Mouse (Mus musculus): Measurements from ENCODE around the gene Slc39a10. TPM values are rescaled to one million over a fixed set of nuclear protein-coding genes. Genes with fewer than 3 reads are reported as not detected.
A peak's percentile ranks its signal among the peaks of the same experiment; 100 is the strongest.

Gene Slc39a10
- polyA plus RNA-seq, 1 experiment: not detected

- Histone ChIP-seq H3K27ac (ENCODE audit: insufficient read depth, low read depth, low read length) (peak overlapping the region; percentile 94), H3K4me3 (ENCODE audit: insufficient read depth, low read depth, low read length) (peak overlapping the region; percentile 57), H3K4me1 (ENCODE audit: control insufficient read depth, insufficient read depth, low read length) (no peaks in the 10 kb centered on the region)
- WGBS: 12% methylated on average over 18 of the region's 18 CpGs
- TF ChIP-seq CTCF (IDR thresholded peaks at IDR 0.05; ENCODE audit: insufficient read depth, low read depth, low read length) (no peak), POLR2A (IDR thresholded peaks at IDR 0.05; ENCODE audit: insufficient read depth, low read depth, low read length) (no peak)
These were observed 38.4 kb downstream of the Slc39a10 start for GRCm38 (mm10) chr1:46854036-46854900.

GRCm38 (mm10) chr1:46853317-46854035 is 39.2 kb downstream of the Slc39a10 start:
- Histone ChIP-seq H3K4me3 (ENCODE audit: insufficient read depth, low read depth, low read length) (peak overlapping the region; percentile 83), H3K27ac (ENCODE audit: insufficient read depth, low read depth, low read length) (peak overlapping the region; percentile 94), H3K4me1 (ENCODE audit: control insufficient read depth, insufficient read depth, low read length) (no peaks in the 10 kb centered on the region)
- under 1% methylated on average over 86 of the region's 86 CpGs for WGBS
- no peak for TF ChIP-seq CTCF (IDR thresholded peaks at IDR 0.05; ENCODE audit: insufficient read depth, low read depth, low read length)
- peak; percentile 98 for TF ChIP-seq POLR2A (IDR thresholded peaks at IDR 0.05; ENCODE audit: insufficient read depth, low read depth, low read length)

GRCm38 (mm10) chr1:46852600-46853272 is 39.9 kb downstream of the Slc39a10 start:
- Histone ChIP-seq H3K4me1 (ENCODE audit: control insufficient read depth, insufficient read depth, low read length) (no peaks in the 10 kb centered on the region), H3K4me3 (ENCODE audit: insufficient read depth, low read depth, low read length) (peak overlapping the region; percentile 83), H3K27ac (ENCODE audit: insufficient read depth, low read depth, low read length) (peak overlapping the region; percentile 81)
- no peak for TF ChIP-seq POLR2A (IDR thresholded peaks at IDR 0.05; ENCODE audit: insufficient read depth, low read depth, low read length)
- TF ChIP-seq CTCF (IDR thresholded peaks at IDR 0.05; ENCODE audit: insufficient read depth, low read depth, low read length): no peak
- WGBS: under 1% methylated on average over 75 of the region's 75 CpGs

DNA sequence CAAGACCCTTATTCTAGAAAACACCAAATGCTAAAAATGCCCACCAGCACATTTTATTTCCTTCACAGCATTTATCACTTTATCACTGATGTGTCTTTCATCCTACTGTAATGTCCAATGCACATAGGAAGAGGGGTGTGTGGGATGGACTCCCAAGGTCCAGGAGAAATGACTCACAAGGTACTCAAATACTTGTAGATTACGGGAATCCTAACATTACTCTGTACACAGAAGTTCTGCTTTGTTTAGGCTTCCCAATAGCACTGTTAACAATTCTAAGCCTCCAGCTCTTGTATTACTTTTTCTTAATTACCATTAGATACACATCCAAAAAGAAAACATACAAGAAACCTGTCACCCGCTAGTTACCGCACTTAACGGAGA is 40.4 kb downstream of the Slc39a10 start:
- H3K4me1 ChIP-seq (ENCODE audit: control insufficient read depth, insufficient read depth, low read length): no peaks in the 10 kb centered on the region
- 4% methylated on average over 4 of the region's 4 CpGs for WGBS
- no peak for TF ChIP-seq POLR2A (IDR thresholded peaks at IDR 0.05; ENCODE audit: insufficient read depth, low read depth, low read length)
- TF ChIP-seq CTCF (IDR thresholded peaks at IDR 0.05; ENCODE audit: insufficient read depth, low read depth, low read length): no peak
- H3K4me3 ChIP-seq (ENCODE audit: insufficient read depth, low read depth, low read length): peak overlapping the region; percentile 83
- H3K27ac ChIP-seq (ENCODE audit: insufficient read depth, low read depth, low read length): peak overlapping the region; percentile 81; the same call in 1 of the 2 replicates

DNA sequence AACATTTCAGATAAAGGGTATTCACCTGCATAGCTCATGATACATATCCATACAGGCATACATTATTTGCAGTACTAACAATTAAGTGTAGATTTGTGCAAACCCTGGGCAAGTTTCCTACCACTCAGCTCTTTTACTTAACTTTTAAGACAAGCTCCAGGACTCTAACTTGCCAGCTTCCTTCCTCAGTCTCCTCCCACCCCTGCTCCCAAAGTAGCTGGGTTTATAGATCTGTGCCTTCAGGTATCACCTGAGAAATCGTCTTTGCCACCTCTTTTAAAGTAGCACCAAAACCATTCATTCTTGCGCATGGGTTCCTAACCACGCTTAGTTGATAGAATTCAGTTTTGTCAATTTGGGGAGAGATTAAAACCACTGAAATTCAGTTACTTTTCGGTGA is 41.1 kb downstream of the Slc39a10 start:
- no peak overlapping the region for H3K27ac ChIP-seq (ENCODE audit: insufficient read depth, low read depth, low read length)
- 56% methylated on average over 4 of the region's 4 CpGs for WGBS
- H3K4me3 ChIP-seq (ENCODE audit: insufficient read depth, low read depth, low read length): no peak overlapping the region
- no peaks in the 10 kb centered on the region for H3K4me1 ChIP-seq (ENCODE audit: control insufficient read depth, insufficient read depth, low read length)
- no peak for TF ChIP-seq CTCF (IDR thresholded peaks at IDR 0.05; ENCODE audit: insufficient read depth, low read depth, low read length)
- TF ChIP-seq POLR2A (IDR thresholded peaks at IDR 0.05; ENCODE audit: insufficient read depth, low read depth, low read length): no peak

DNA sequence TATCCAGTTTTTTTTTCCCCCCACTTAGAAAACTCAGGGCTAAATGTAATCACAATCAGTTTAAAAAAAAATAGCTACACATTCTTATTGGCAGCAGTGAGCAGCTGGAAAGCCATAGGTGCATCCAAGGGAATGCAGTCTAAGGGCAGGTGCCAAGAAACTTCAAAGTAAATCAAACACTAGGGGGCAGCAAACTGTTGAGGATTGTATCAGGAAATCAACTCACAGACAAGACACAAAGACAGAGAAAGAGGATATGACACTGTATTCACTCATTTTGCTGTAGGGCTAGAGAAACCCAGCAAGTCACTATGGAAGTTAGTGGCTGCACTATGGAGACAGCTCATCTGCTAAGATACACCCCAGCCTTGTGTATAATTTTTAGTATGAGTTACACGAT is 42.9 kb downstream of the Slc39a10 start:
- no peaks in the 10 kb centered on the region for H3K4me1 ChIP-seq (ENCODE audit: control insufficient read depth, insufficient read depth, low read length)
- TF ChIP-seq CTCF (IDR thresholded peaks at IDR 0.05; ENCODE audit: insufficient read depth, low read depth, low read length): no peak
- no peak for TF ChIP-seq POLR2A (IDR thresholded peaks at IDR 0.05; ENCODE audit: insufficient read depth, low read depth, low read length)
- H3K4me3 ChIP-seq (ENCODE audit: insufficient read depth, low read depth, low read length): no peak overlapping the region
- 44% methylated on average over 1 of the region's 1 CpGs for WGBS
- H3K27ac ChIP-seq (ENCODE audit: insufficient read depth, low read depth, low read length): no peak overlapping the region

- 53% methylated on average over 5 of the region's 5 CpGs for WGBS
- TF ChIP-seq CTCF (IDR thresholded peaks at IDR 0.05; ENCODE audit: insufficient read depth, low read depth, low read length): no peak
- TF ChIP-seq POLR2A (IDR thresholded peaks at IDR 0.05; ENCODE audit: insufficient read depth, low read depth, low read length): no peak
- peaks cover 3% of the 10 kb centered on the region; the same call in 1 of the 2 replicates for H3K4me1 ChIP-seq (ENCODE audit: control insufficient read depth, insufficient read depth, low read length)
- H3K4me3 ChIP-seq (ENCODE audit: insufficient read depth, low read depth, low read length): no peak overlapping the region
- H3K27ac ChIP-seq (ENCODE audit: insufficient read depth, low read depth, low read length): no peak overlapping the region
These were observed 47.4 kb downstream of the Slc39a10 start for GRCm38 (mm10) chr1:46845221-46845620.

- no peak for TF ChIP-seq POLR2A (IDR thresholded peaks at IDR 0.05; ENCODE audit: insufficient read depth, low read depth, low read length)
- TF ChIP-seq CTCF (IDR thresholded peaks at IDR 0.05; ENCODE audit: insufficient read depth, low read depth, low read length): no peak
- no peak overlapping the region for H3K4me3 ChIP-seq (ENCODE audit: insufficient read depth, low read depth, low read length)
- H3K4me1 ChIP-seq (ENCODE audit: control insufficient read depth, insufficient read depth, low read length): peaks cover 3% of the 10 kb centered on the region; the same call in 1 of the 2 replicates
- 34% methylated on average over 2 of the region's 2 CpGs for WGBS
- no peak overlapping the region for H3K27ac ChIP-seq (ENCODE audit: insufficient read depth, low read depth, low read length)
These were observed 48.4 kb downstream of the Slc39a10 start for GRCm38 (mm10) chr1:46844281-46844680.

Data from olfactory bulb, adult 2 months (tissue).